In the genomic region with DNA sequence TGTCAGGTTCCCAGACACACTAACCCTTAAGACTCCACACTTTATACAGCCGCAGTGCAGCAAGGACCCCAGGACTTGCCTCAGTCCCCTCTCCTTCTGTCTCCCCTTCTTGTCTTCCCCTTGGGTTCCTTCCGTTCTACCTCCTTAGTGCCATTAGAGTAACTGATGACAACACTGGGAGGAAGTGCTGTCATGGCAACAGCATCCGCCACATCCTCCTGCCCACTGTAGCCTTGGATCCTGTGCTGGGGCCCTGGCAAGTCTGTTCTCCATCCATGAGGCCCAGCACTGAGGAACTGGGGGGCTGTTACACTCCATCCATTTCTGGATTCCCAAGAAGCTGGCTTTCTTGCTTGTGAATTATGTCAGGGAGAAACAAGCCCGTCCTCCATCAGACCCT, we compare ENCODE assay signal across 11 mouse cellular contexts. TPM values are rescaled to one million over a fixed set of nuclear protein-coding genes. Genes with fewer than 3 reads are reported as not detected.
DNase-seq lines count a peak whose midpoint lies in the region; ATAC-seq and TF ChIP-seq lines count a peak whose summit lies in the region.
"Had no signal": no experiment of that assay in that cellular context is flagged by ENCODE, and none has a peak within 500 bp of the region (broad histone marks: within the 10 kb centered on the region; RNA-seq: fewer than 3 reads in every experiment).

No protein-coding gene starts in this region.

- TF ChIP-seq EP300 in heart, adult 2 months (IDR thresholded peaks at IDR 0.05; ENCODE audit: insufficient read depth, low read depth, low read length) = no peak
- no peak for TF ChIP-seq EP300 in liver, postnatal 0 days (IDR thresholded peaks at IDR 0.05; ENCODE audit: low read depth)

- no peaks in the 10 kb centered on the region for H3K9me3 ChIP-seq in heart, embryonic 11.5 days (replicated peaks; ENCODE audit: control insufficient read depth, low read length)
- H3K9me3 ChIP-seq in liver, postnatal 0 days (ENCODE audit: low read length) = no peaks in the 10 kb centered on the region
- H3K9me3 ChIP-seq in kidney, embryonic 14.5 days (ENCODE audit: control insufficient read depth, low read length) = no peaks in the 10 kb centered on the region
- H3K9me3 ChIP-seq: embryonic facial prominence, embryonic 13.5 days had no signal

- H3K4me2 ChIP-seq in heart, embryonic 11.5 days = no peak overlapping the region
- H3K4me2 ChIP-seq in liver, postnatal 0 days (ENCODE audit: low read depth, low read length) = peak overlapping the region; percentile 65
- no peak overlapping the region for H3K4me2 ChIP-seq in kidney, embryonic 14.5 days (replicated peaks; ENCODE audit: low read depth, low read length)
- H3K4me2 ChIP-seq: embryonic facial prominence, embryonic 13.5 days had no signal

- H3K4me3 ChIP-seq in heart, adult 2 months = no peak overlapping the region
- no peak overlapping the region for H3K4me3 ChIP-seq in heart, embryonic 11.5 days (ENCODE audit: low read depth, low read length)
- H3K4me3 ChIP-seq in liver, postnatal 0 days (ENCODE audit: low read depth, low read length) = peak overlapping the region; percentile 34; the same call in 1 of the 2 replicates
- H3K4me3 ChIP-seq in kidney, embryonic 14.5 days (ENCODE audit: low read length) = no peak overlapping the region
- H3K4me3 ChIP-seq: embryonic facial prominence, embryonic 13.5 days had no signal

- TF ChIP-seq POLR2A in heart, adult 2 months (IDR thresholded peaks at IDR 0.05; ENCODE audit: insufficient read depth, low read depth, low read length) = no peak

- TF ChIP-seq CTCF in heart, adult 2 months (IDR thresholded peaks at IDR 0.05) = no peak
- no peak for TF ChIP-seq CTCF in liver, postnatal 0 days (IDR thresholded peaks at IDR 0.05; ENCODE audit: low read depth)

- H3K9ac ChIP-seq in heart, adult 2 months (ENCODE audit: low read depth, low read length) = no peak overlapping the region
- H3K9ac ChIP-seq in heart, embryonic 11.5 days (ENCODE audit: low read depth, low read length) = no peak overlapping the region
- H3K9ac ChIP-seq in liver, postnatal 0 days (replicated peaks) = no peak overlapping the region
- H3K9ac ChIP-seq in kidney, embryonic 14.5 days (ENCODE audit: low read depth, low read length) = no peak overlapping the region
- H3K9ac ChIP-seq: embryonic facial prominence, embryonic 13.5 days had no signal

- DNase-seq in heart, adult 2 months = peak; percentile 25 to 36
- DNase-seq in spleen, adult 18-20 months = peak; percentile 40 to 55
- no peak for DNase-seq in spleen, postnatal 4 days (ENCODE audit: low spot score in 2 of 2)
- DNase-seq in liver, postnatal 0 days = peak; percentile 40
- DNase-seq in thymus, postnatal 36 days = peak; percentile 61 to 78
- DNase-seq in cerebellum, adult 8-10 months = no peak
- DNase-seq: adrenal gland, postnatal 36 days; lung, adult 2 months had no signal

- no peak for ATAC-seq in heart, embryonic 11.5 days (replicated peaks; ENCODE audit: insufficient number of reproducible peaks, low FRiP score, low TSS enrichment)
- peak; percentile 18; the same call in 1 of the 2 replicates for ATAC-seq in liver, postnatal 0 days
- no peak for ATAC-seq in kidney, embryonic 14.5 days (ENCODE audit: low FRiP score, low TSS enrichment)

- H3K79me2 ChIP-seq in heart, adult 2 months (replicated peaks; ENCODE audit: control insufficient read depth, insufficient read depth, low read length) = no peaks in the 10 kb centered on the region

- no peaks in the 10 kb centered on the region; the same call in 1 of the 2 replicates for H3K4me1 ChIP-seq in heart, adult 2 months (ENCODE audit: control insufficient read depth, insufficient read depth, low read length)
- peaks cover 13% of the 10 kb centered on the region for H3K4me1 ChIP-seq in heart, embryonic 11.5 days (ENCODE audit: control insufficient read depth, insufficient read depth, low read length)
- peaks cover 31% of the 10 kb centered on the region for H3K4me1 ChIP-seq in liver, postnatal 0 days (ENCODE audit: insufficient read depth)
- H3K4me1 ChIP-seq in kidney, embryonic 14.5 days (ENCODE audit: control insufficient read depth, insufficient read depth, low read length) = peaks cover 23% of the 10 kb centered on the region

- intact Hi-C loops in heart, adult 2 months (cut with DNase I) = no loop called here

- WGBS in heart, adult 2 months = 28% methylated on average over 4 of the region's 4 CpGs
- 30% methylated on average over 4 of the region's 4 CpGs for WGBS in heart, embryonic 11.5 days (ENCODE audit: insufficient replicate concordance)
- 16% methylated on average over 4 of the region's 4 CpGs for WGBS in liver, postnatal 0 days (ENCODE audit: insufficient replicate concordance)
- 33% methylated on average over 4 of the region's 4 CpGs for WGBS in kidney, embryonic 14.5 days

- no peaks in the 10 kb centered on the region for H3K36me3 ChIP-seq in heart, adult 2 months (ENCODE audit: control insufficient read depth, insufficient read depth, low read length)
- H3K36me3 ChIP-seq in heart, embryonic 11.5 days (ENCODE audit: control insufficient read depth, insufficient read depth, low read length) = no peaks in the 10 kb centered on the region
- H3K36me3 ChIP-seq in liver, postnatal 0 days (replicated peaks; ENCODE audit: insufficient read depth, low read length) = no peaks in the 10 kb centered on the region
- H3K36me3 ChIP-seq in kidney, embryonic 14.5 days (ENCODE audit: control insufficient read depth, insufficient read depth, low read length) = no peaks in the 10 kb centered on the region
- H3K36me3 ChIP-seq: embryonic facial prominence, embryonic 13.5 days had no signal

- H3K27me3 ChIP-seq in heart, adult 2 months (ENCODE audit: control insufficient read depth, insufficient read depth, low read length) = no peaks in the 10 kb centered on the region; the same call in 1 of the 2 replicates
- peaks cover 57% of the 10 kb centered on the region for H3K27me3 ChIP-seq in heart, embryonic 11.5 days (ENCODE audit: control insufficient read depth, insufficient read depth, low read length)
- H3K27me3 ChIP-seq in liver, postnatal 0 days (ENCODE audit: insufficient read depth, low read length) = peaks cover 21% of the 10 kb centered on the region; the same call in 1 of the 2 replicates
- peaks cover 52% of the 10 kb centered on the region for H3K27me3 ChIP-seq in kidney, embryonic 14.5 days (ENCODE audit: control insufficient read depth, insufficient read depth, low read length)

- H3K27ac ChIP-seq in heart, adult 2 months = no peak overlapping the region
- no peak overlapping the region for H3K27ac ChIP-seq in heart, embryonic 11.5 days (ENCODE audit: low read depth, low read length)
- no peak overlapping the region for H3K27ac ChIP-seq in liver, postnatal 0 days (ENCODE audit: low read depth)
- no peak overlapping the region for H3K27ac ChIP-seq in kidney, embryonic 14.5 days (ENCODE audit: low read depth, low read length)
- H3K27ac ChIP-seq: embryonic facial prominence, embryonic 13.5 days had no signal

RNA-seq across cellular contexts. Expression of gene Agap2, which starts 1.0 kb away (rescaled TPM):
- total RNA-seq in heart, adult 2 months (2021) = 1 to 10 TPM; 5.0 to 5.5 TPM
- polyA plus RNA-seq in heart, adult 2 months (2012; rRNA removed) = 2.9 and 4.8 TPM in 2 replicates
- polyA plus RNA-seq in heart, embryonic 11.5 days (2014; fragmentation: Nextera tagmentation; extraction: Ambion mirVana) = 0.42 and 0.63 TPM in 2 replicates
- 0.33 and 0.88 TPM in 2 replicates for polyA plus RNA-seq in liver, postnatal 0 days (2015; fragmentation: Nextera tagmentation; extraction: Ambion mirVana)
- polyA plus RNA-seq in kidney, embryonic 14.5 days (2014; fragmentation: Nextera tagmentation; extraction: Ambion mirVana) = 0.07 and 0.61 TPM in 2 replicates

RNA-seq across cellular contexts. Expression of gene Tspan31, which starts 6.0 kb away (rescaled TPM):
- 10 to 100 TPM; 39.3 to 51.0 TPM for total RNA-seq in heart, adult 2 months (2021)
- 67.6 and 130 TPM in 2 replicates for polyA plus RNA-seq in heart, adult 2 months (2012; rRNA removed)
- polyA plus RNA-seq in heart, embryonic 11.5 days (2014; fragmentation: Nextera tagmentation; extraction: Ambion mirVana) = 106 and 115 TPM in 2 replicates
- 224 and 230 TPM in 2 replicates for polyA plus RNA-seq in liver, postnatal 0 days (2015; fragmentation: Nextera tagmentation; extraction: Ambion mirVana)
- 106 and 153 TPM in 2 replicates for polyA plus RNA-seq in kidney, embryonic 14.5 days (2014; fragmentation: Nextera tagmentation; extraction: Ambion mirVana)

RNA-seq across cellular contexts. Expression of gene Cdk4, which starts 12.7 kb away (rescaled TPM):
- total RNA-seq in heart, adult 2 months (2021) = 10 to 100 TPM; 77.8 to 83.0 TPM
- polyA plus RNA-seq in heart, adult 2 months (2012; rRNA removed) = 110 and 139 TPM in 2 replicates
- polyA plus RNA-seq in heart, embryonic 11.5 days (2014; fragmentation: Nextera tagmentation; extraction: Ambion mirVana) = 1,419 and 1,452 TPM in 2 replicates
- polyA plus RNA-seq in liver, postnatal 0 days (2015; fragmentation: Nextera tagmentation; extraction: Ambion mirVana) = 209 and 225 TPM in 2 replicates
- 2,221 and 2,763 TPM in 2 replicates for polyA plus RNA-seq in kidney, embryonic 14.5 days (2014; fragmentation: Nextera tagmentation; extraction: Ambion mirVana)

RNA-seq across cellular contexts. Expression of gene March9, which starts 16.1 kb away (rescaled TPM):
- 1 to 10 TPM; 2.8 to 3.1 TPM for total RNA-seq in heart, adult 2 months (2021)
- polyA plus RNA-seq in heart, adult 2 months (2012; rRNA removed) = 2.5 and 2.7 TPM in 2 replicates
- 0.21 and 0.39 TPM in 2 replicates for polyA plus RNA-seq in heart, embryonic 11.5 days (2014; fragmentation: Nextera tagmentation; extraction: Ambion mirVana)
- 0.04 and 0.06 TPM in 2 replicates for polyA plus RNA-seq in liver, postnatal 0 days (2015; fragmentation: Nextera tagmentation; extraction: Ambion mirVana)
- polyA plus RNA-seq in kidney, embryonic 14.5 days (2014; fragmentation: Nextera tagmentation; extraction: Ambion mirVana) = 1.5 and 2.6 TPM in 2 replicates

RNA-seq across cellular contexts. Expression of gene Cyp27b1, which starts 28.0 kb away (rescaled TPM):
- total RNA-seq in heart, adult 2 months (2021) = under 1 TPM in 1 of 2 experiments, not detected in 1; 0.10 TPM
- 0.12 and 0.35 TPM in 2 replicates for polyA plus RNA-seq in heart, adult 2 months (2012; rRNA removed)
- polyA plus RNA-seq in heart, embryonic 11.5 days (2014; fragmentation: Nextera tagmentation; extraction: Ambion mirVana) = 0.11 and 0.13 TPM in 2 replicates
- polyA plus RNA-seq in liver, postnatal 0 days (2015; fragmentation: Nextera tagmentation; extraction: Ambion mirVana) = not detected in 2 replicates
- polyA plus RNA-seq in kidney, embryonic 14.5 days (2014; fragmentation: Nextera tagmentation; extraction: Ambion mirVana) = 0.36 and 0.41 TPM in 2 replicates

Comparison
In these comparisons a context has a peak if more than half of its experiments do, and no peak if none do; other contexts are left out.
1. DNase-seq: peak in heart, adult 2 months (2 of 2), spleen, adult 18-20 months (2 of 2), liver, postnatal 0 days (single experiment) and thymus, postnatal 36 days (2 of 2); none in spleen, postnatal 4 days (0 of 2) and cerebellum, adult 8-10 months (single experiment).